Mouse (Mus musculus) G1E (cell line): Measurements from ENCODE around the gene Scrn1.

Experiments used
- CTCF ChIP-seq: IDR thresholded peaks from 2 replicates; pipeline ENCODE4 v1.5.1; 2012; ENCODE audit warnings: low read depth, low read length, inconsistent platforms, mixed read lengths
- GATA1 ChIP-seq: IDR thresholded peaks from 2 replicates; pipeline ENCODE4 v1.6.1; 2012; ENCODE audit warnings: borderline replicate concordance, low read length, inconsistent platforms, mixed read lengths
- GATA2 ChIP-seq: IDR thresholded peaks from 2 replicates; pipeline ENCODE4 v1.6.1; 2012; ENCODE audit warnings: low read depth, low read length, inconsistent platforms, borderline replicate concordance
- POLR2AphosphoS5 ChIP-seq: IDR thresholded peaks from 2 replicates; pipeline ENCODE4 v1.6.1; 2012; ENCODE audit warnings: low read depth, low read length, inconsistent platforms; ENCODE audit not compliant: insufficient replicate concordance
- TAL1 ChIP-seq: conservative IDR thresholded peaks from 2 replicates; pipeline ENCODE4 v1.6.1; 2012; ENCODE audit warnings: low read depth, low read length, inconsistent platforms, mixed read lengths

GRCm38 (mm10) chr6:54531048-54531481 lies 35.2 kb downstream of the Scrn1 start:
- TF ChIP-seq GATA1 = no peak
- no peak for TF ChIP-seq CTCF
- no peak for TF ChIP-seq TAL1
- no peak for TF ChIP-seq POLR2AphosphoS5
- TF ChIP-seq GATA2 = no peak
